Mouse (Mus musculus) activated CD4-positive, CD25-positive, alpha-beta regulatory T cell, adult 4 months (primary cell): Measurements from ENCODE around the gene Gm14326. TPM values are rescaled to one million over a fixed set of nuclear protein-coding genes. Genes with fewer than 3 reads are reported as not detected.
"Not testable (repeated sequence)": the region's sequence is repeated elsewhere in the genome, so short reads cannot be mapped to it uniquely, and the experiment has no call there.

Experiments used
- ATAC-seq: one replicate; pipeline ENCODE4 v1.8.0; 2017
- polyA plus RNA-seq, 2 experiments: library from polyadenylated mRNA; unstranded; fragments of 100-300 nt; shearing (Covaris generic); gene quantifications; one replicate each; pipeline ENCODE4 v1.2.1; 2017

The Gm14326 gene
- 10 to 100 TPM; 15.1 to 20.0 TPM for polyA plus RNA-seq

GRCm38 (mm10) chr2:177957145-177957544 is at the start of gene Gm14326:
Gene Gm14326 (minus strand): TSS chr2:177957297.
- ATAC-seq: not testable (repeated sequence)

- not testable (repeated sequence) for ATAC-seq
Measured at GRCm38 (mm10) chr2:177974814-177975213, 17.7 kb upstream of the Gm14326 start.

- ATAC-seq: not testable (repeated sequence)
Measured at GRCm38 (mm10) chr2:177956734-177957133, 363 bp downstream of the Gm14326 start.

- ATAC-seq: not testable (repeated sequence)
Measured at GRCm38 (mm10) chr2:177925563-177926103, 31.5 kb downstream of the Gm14326 start, which contains the start of gene Zfp972. Gene Zfp972 (minus strand): TSS chr2:177925613.

- not testable (repeated sequence) for ATAC-seq
Measured at GRCm38 (mm10) chr2:177903276-177903675, 53.8 kb downstream of the Gm14326 start.

GRCm38 (mm10) chr2:177898171-177898570 is 58.9 kb downstream of the Gm14326 start:
- ATAC-seq: not testable (repeated sequence)

- ATAC-seq: not testable (repeated sequence)
Measured at GRCm38 (mm10) chr2:177897046-177897578, 60.0 kb downstream of the Gm14326 start, which contains the start of gene Gm14327. Gene Gm14327 (plus strand): TSS chr2:177897096.

GRCm38 (mm10) chr2:177887743-177888142 is 69.4 kb downstream of the Gm14326 start:
- not testable (repeated sequence) for ATAC-seq

Other genes with a start within 250 kb of the Gm14326 start
- gene Gm14322, start 198.0 kb downstream of the Gm14326 start, polyA plus RNA-seq: 1 to 10 TPM in 1 of 2 experiments, not detected in 1; 1.1 TPM
- gene Gm14325, start 117.0 kb downstream of the Gm14326 start, polyA plus RNA-seq: 10 to 100 TPM; 14.6 to 18.6 TPM
- 10 to 100 TPM in 1 of 2 experiments, under 1 TPM in 1; 0.86 to 16.6 TPM for gene Gm14327, start 60.2 kb downstream of the Gm14326 start, polyA plus RNA-seq
- 1 to 10 TPM in 1 of 2 experiments, under 1 TPM in 1; 0.83 to 1.9 TPM for gene Zfp972, start 31.7 kb downstream of the Gm14326 start, polyA plus RNA-seq
- gene Zfp971, start 66.0 kb upstream of the Gm14326 start, polyA plus RNA-seq: 10 to 100 TPM in 1 of 2 experiments, 1 to 10 TPM in 1; 8.7 to 11.8 TPM
- gene Zfp931, start 121.2 kb upstream of the Gm14326 start, polyA plus RNA-seq: 10 to 100 TPM; 11.1 to 13.6 TPM
- 1 to 10 TPM in 1 of 2 experiments, under 1 TPM in 1; 0.38 to 1.1 TPM for gene Phactr3, start 161.7 kb upstream of the Gm14326 start, polyA plus RNA-seq